Mouse (Mus musculus) erythroblast, embryonic 14.5 days (primary cell): ENCODE measurements around the gene Slamf6.

Experiments used
- GATA1 ChIP-seq: IDR thresholded peaks from 2 replicates; pipeline ENCODE4 v1.6.1; 2012; ENCODE audit warnings: low read length, inconsistent platforms, mixed read lengths
- TAL1 ChIP-seq: IDR thresholded peaks from 3 replicates; pipeline ENCODE4 v1.6.1; 2012; ENCODE audit warnings: low read length, inconsistent platforms, mixed read lengths

DNA sequence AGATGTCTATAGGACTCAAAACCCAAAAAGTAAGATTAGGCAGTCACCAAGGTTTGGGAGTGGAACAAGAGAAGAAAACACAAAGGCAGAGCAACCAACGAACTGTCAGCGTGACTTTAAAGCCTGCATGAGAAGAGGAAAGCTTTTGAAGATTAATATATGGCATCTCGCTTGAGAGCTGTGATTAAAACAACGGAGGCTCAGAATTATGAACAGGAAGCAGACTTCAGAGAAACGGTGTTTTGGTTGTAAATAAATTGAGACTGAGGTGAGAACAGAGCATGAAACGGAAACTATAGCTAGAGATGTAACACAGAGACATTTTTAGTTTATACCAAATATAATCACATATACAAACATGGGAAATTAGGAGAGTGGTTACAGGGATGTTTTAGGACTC is 46.3 kb downstream of the Slamf6 start:
- TF ChIP-seq GATA1 (no peak), TAL1 (no peak)
